Mouse (Mus musculus) midbrain, embryonic 11.5 days (tissue): ENCODE measurements around the gene Nprl2. TPM values are rescaled to one million over a fixed set of nuclear protein-coding genes. Genes with fewer than 3 reads are reported as not detected.

Source experiments
- ATAC-seq: fragments of 200-750 bp; cut with Nextera tagmentation; 2 replicates; pipeline ENCODE4 v1.8.0; 2017; ENCODE audit warnings: moderate TSS enrichment, moderate library complexity; ENCODE audit not compliant: low FRiP score
- DNase-seq: peaks from one replicate; pipeline ENCODE4 v3.0.0; 2015; ENCODE audit warnings: low spot score; ENCODE audit errors: missing footprints
- H3K27ac ChIP-seq: fragments of 300-500 bp; sonication (generic); 2 replicates; pipeline ENCODE4 v1.5.1; 2014; ENCODE audit warnings: low read depth, low read length
- H3K27me3 ChIP-seq: fragments of 300-500 bp; sonication (generic); 2 replicates; pipeline ENCODE4 v1.6.1; 2014; ENCODE audit warnings: mild to moderate bottlenecking, low read length, moderate library complexity, mixed read lengths; ENCODE audit not compliant: control insufficient read depth, insufficient read depth
- H3K36me3 ChIP-seq: fragments of 300-500 bp; sonication (generic); 2 replicates; pipeline ENCODE4 v1.6.1; 2014; ENCODE audit warnings: mild to moderate bottlenecking, low read length, moderate library complexity, mixed read lengths; ENCODE audit not compliant: control insufficient read depth, insufficient read depth
- H3K4me1 ChIP-seq: fragments of 300-500 bp; sonication (generic); 2 replicates; pipeline ENCODE4 v1.6.1; 2014; ENCODE audit warnings: low read length; ENCODE audit not compliant: control insufficient read depth, insufficient read depth
- H3K4me2 ChIP-seq: fragments of 300-500 bp; sonication (generic); 2 replicates; pipeline ENCODE4 v1.6.1; 2014; ENCODE audit warnings: mild to moderate bottlenecking, moderate library complexity
- H3K4me3 ChIP-seq: fragments of 300-500 bp; sonication (generic); 2 replicates; pipeline ENCODE4 v1.5.1; 2014; ENCODE audit warnings: low read depth, low read length
- H3K9ac ChIP-seq: fragments of 300-500 bp; sonication (generic); 2 replicates; pipeline ENCODE4 v1.6.1; 2014; ENCODE audit warnings: low read length
- H3K9me3 ChIP-seq: fragments of 300-500 bp; sonication (generic); 2 replicates; pipeline ENCODE4 v1.6.1; 2016; ENCODE audit warnings: low read length; ENCODE audit not compliant: control insufficient read depth
- WGBS: fragments of 180-500 bp; shearing (Covaris S2); extraction: QIAGEN DNeasy Blood & Tissue Kit; methylation state at CpG from one replicate; pipeline ENCODE4 v1.1.7; 2014; 5-methylcytosine and 5-hydroxymethylcytosine counted together
- polyA plus RNA-seq: library from polyadenylated mRNA; unstranded; fragments of >200 nt; fragmentation: Nextera tagmentation; extraction: Ambion mirVana; gene quantifications from 2 replicates; pipeline ENCODE4 v1.2.1, GENCODE M21; 2014

Gene Nprl2
- polyA plus RNA-seq, 1 experiment from 2014 or later: 43.3 TPM

DNA sequence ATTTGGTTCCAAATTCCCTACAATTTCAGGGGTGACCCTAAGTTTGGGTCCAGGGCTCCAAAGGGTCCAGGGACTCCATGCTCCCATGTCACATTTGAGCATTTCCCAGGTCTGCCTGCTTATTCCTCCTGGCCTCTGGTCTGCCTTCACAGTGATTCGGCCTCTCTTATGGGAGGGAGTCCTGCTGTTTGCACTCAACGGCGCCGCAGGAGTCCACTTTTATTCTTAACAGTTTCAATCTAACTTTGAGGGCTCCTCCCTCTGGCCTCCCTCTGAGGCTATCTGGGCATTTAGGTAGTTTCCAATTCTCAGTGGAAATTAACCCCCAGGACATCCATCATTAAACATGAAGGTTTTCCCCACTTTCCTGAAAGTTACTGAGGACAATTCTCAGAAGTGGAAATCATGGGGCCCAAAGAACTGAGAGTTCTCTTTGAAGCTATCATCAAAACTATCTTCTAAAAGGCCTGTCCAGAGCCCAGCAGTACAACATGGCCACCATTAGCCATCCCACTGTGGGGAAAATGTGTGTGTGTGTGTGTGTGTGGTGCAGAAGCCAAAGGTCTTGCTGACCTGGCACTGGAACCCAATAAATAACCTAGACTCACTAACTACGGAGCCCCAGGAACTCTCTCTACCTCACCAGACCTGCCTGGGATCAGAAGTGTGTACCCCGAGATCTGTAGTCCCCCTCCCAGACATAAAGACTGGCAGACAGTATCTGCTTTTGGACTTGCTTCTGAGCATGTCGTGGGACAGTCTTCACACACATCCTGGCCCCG, 52.4 kb downstream of the Nprl2 start:
- Histone ChIP-seq H3K9ac (no peak overlapping the region), H3K9me3 (no peaks in the 10 kb centered on the region), H3K36me3 (peaks cover 14% of the 10 kb centered on the region), H3K4me3 (no peak overlapping the region), H3K4me1 (no peaks in the 10 kb centered on the region), H3K27ac (no peak overlapping the region), H3K27me3 (no peaks in the 10 kb centered on the region), H3K4me2 (no peak overlapping the region)
- WGBS: 78% methylated on average over 8 of the region's 8 CpGs
- no peak for DNase-seq
- no peak for ATAC-seq

Other genes with a start within 250 kb of the Nprl2 start
- 4.0 and 4.2 TPM in 2 replicates for gene Cish, start 246.2 kb upstream of the Nprl2 start, polyA plus RNA-seq
- gene Hemk1, start 203.9 kb upstream of the Nprl2 start, polyA plus RNA-seq: 9.9 and 10.7 TPM in 2 replicates
- 2.0 and 2.3 TPM in 2 replicates for gene 6430571L13Rik, start 201.6 kb upstream of the Nprl2 start, polyA plus RNA-seq
- 1.3 and 1.7 TPM in 2 replicates for gene Cacna2d2, start 142.6 kb upstream of the Nprl2 start, polyA plus RNA-seq
- 40.9 and 44.6 TPM in 2 replicates for gene Tmem115, start 8.3 kb upstream of the Nprl2 start, polyA plus RNA-seq
- 18.3 and 18.9 TPM in 2 replicates for gene Cyb561d2, start within 50 bp of the Nprl2 start, polyA plus RNA-seq
- 0.33 and 0.49 TPM in 2 replicates for gene Zmynd10, start 5.1 kb downstream of the Nprl2 start, polyA plus RNA-seq
- 40.5 and 44.0 TPM in 2 replicates for gene Rassf1, start 9.3 kb downstream of the Nprl2 start, polyA plus RNA-seq
- 94.5 and 94.6 TPM in 2 replicates for gene Tusc2, start 21.0 kb downstream of the Nprl2 start, polyA plus RNA-seq
- 129 and 132 TPM in 2 replicates for gene Hyal2, start 25.7 kb downstream of the Nprl2 start, polyA plus RNA-seq
- gene Hyal1, start 34.7 kb downstream of the Nprl2 start, polyA plus RNA-seq: 3.9 and 4.8 TPM in 2 replicates
- gene Naa80, start 36.7 kb downstream of the Nprl2 start, polyA plus RNA-seq: 8.4 and 11.1 TPM in 2 replicates
- 0.33 and 0.47 TPM in 2 replicates for gene Hyal3, start 38.6 kb downstream of the Nprl2 start, polyA plus RNA-seq
- gene Ifrd2, start 45.4 kb downstream of the Nprl2 start, polyA plus RNA-seq: 24.2 and 28.2 TPM in 2 replicates
- 1.3 and 2.1 TPM in 2 replicates for gene Sema3b, start 67.0 kb downstream of the Nprl2 start, polyA plus RNA-seq
- 578 and 581 TPM in 2 replicates for gene Gnai2, start 93.1 kb downstream of the Nprl2 start, polyA plus RNA-seq
- 11.2 and 11.7 TPM in 2 replicates for gene Slc38a3, start 127.3 kb downstream of the Nprl2 start, polyA plus RNA-seq
- 1.1 and 1.4 TPM in 2 replicates for gene Gnat1, start 137.5 kb downstream of the Nprl2 start, polyA plus RNA-seq
- 9.6 and 11.9 TPM in 2 replicates for gene Sema3f, start 168.2 kb downstream of the Nprl2 start, polyA plus RNA-seq
- gene Rbm5, start 228.8 kb downstream of the Nprl2 start, polyA plus RNA-seq: 186 and 191 TPM in 2 replicates